Mouse (Mus musculus) G1E (cell line): Measurements from ENCODE around the gene E130308A19Rik.

Source experiments
- CTCF ChIP-seq: IDR thresholded peaks from 2 replicates; pipeline ENCODE4 v1.5.1; 2012; ENCODE audit warnings: low read depth, low read length, inconsistent platforms, mixed read lengths
- GATA1 ChIP-seq: IDR thresholded peaks from 2 replicates; pipeline ENCODE4 v1.6.1; 2012; ENCODE audit warnings: borderline replicate concordance, low read length, inconsistent platforms, mixed read lengths
- GATA2 ChIP-seq: IDR thresholded peaks from 2 replicates; pipeline ENCODE4 v1.6.1; 2012; ENCODE audit warnings: low read depth, low read length, inconsistent platforms, borderline replicate concordance
- POLR2AphosphoS5 ChIP-seq: IDR thresholded peaks from 2 replicates; pipeline ENCODE4 v1.6.1; 2012; ENCODE audit warnings: low read depth, low read length, inconsistent platforms; ENCODE audit not compliant: insufficient replicate concordance
- TAL1 ChIP-seq: conservative IDR thresholded peaks from 2 replicates; pipeline ENCODE4 v1.6.1; 2012; ENCODE audit warnings: low read depth, low read length, inconsistent platforms, mixed read lengths

- TF ChIP-seq CTCF (0 out of 2 replicates have a peak, but pooled peaks have one; percentile 9), GATA2 (no peak), GATA1 (no peak), POLR2AphosphoS5 (no peak), TAL1 (no peak)
Measured at GRCm38 (mm10) chr4:59614986-59615385, 11.0 kb upstream of the E130308A19Rik start.
